Mouse (Mus musculus): ENCODE data around the gene Dmbt1.

GRCm38 (mm10) chr7:131054808-131055370 lies 23.0 kb downstream of the Dmbt1 start:
- peak; percentile 44; the same call in 1 of the 2 replicates for TF ChIP-seq CTCF (IDR thresholded peaks at IDR 0.05; ENCODE audit: low read depth, low read length)
- no peak for TF ChIP-seq POLR2A (IDR thresholded peaks at IDR 0.05; ENCODE audit: borderline replicate concordance, low read depth, low read length)

Data from bone marrow macrophage, adult 2 months (primary cell).